Mouse (Mus musculus): ENCODE data around the gene Trpm2. TPM values are rescaled to one million over a fixed set of nuclear protein-coding genes. Genes with fewer than 3 reads are reported as not detected.

Trpm2 gene
- total RNA-seq, 2 experiments from 2014 or later, result 2.2 to 4.7 TPM

DNA sequence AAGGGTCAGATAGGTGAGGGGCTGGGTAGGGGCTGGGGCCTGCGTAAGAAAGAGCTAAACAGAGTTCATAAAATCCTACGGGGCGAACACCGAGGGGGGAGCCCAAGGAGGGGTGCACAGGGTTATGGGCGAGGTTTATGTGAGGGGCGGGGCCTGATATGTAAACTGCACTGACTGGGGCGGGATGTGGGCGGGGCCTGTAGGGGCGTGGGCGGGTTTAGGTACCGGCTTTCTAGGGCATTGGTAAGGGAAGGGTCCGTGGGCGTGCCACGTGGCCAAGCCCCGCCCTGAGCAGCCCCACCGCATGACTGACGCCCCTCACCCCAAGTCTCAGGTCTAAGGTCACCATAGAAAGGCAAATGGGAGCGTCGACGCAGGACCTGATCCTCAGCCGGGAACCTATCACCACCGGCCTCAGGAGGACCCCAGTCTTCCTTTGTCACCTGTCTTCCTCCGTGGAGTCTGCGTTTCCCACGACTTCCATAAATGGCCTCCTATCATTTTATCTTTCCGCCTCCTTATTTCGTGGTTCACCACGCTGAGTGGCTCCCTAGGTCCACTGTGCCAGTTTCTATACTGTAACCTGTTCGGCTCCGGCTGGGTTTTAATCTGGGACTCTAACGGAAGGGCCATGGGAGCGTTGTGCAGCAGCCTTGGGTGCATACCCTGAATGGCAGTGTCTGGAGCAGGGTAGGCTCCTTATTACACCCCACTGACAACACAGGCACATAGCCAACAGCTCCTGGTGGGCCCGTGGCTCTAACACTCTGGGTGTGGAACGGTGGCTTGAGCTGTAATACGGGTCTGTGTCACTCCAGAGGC, 67.3 kb downstream of the Trpm2 start:
- DNase-seq, result peak; percentile 12 to 48

GRCm38 (mm10) chr10:77902211-77902893, 68.0 kb downstream of the Trpm2 start, which contains the start of gene Lrrc3:
TSS of gene Lrrc3 (minus strand) at chr10:77902536.
- DNase-seq, result peak; percentile 67 to 80

- peak in 1 of 2 experiments; percentile 12 for DNase-seq
These were observed 68.5 kb downstream of the Trpm2 start for GRCm38 (mm10) chr10:77901871-77902210.

DNA sequence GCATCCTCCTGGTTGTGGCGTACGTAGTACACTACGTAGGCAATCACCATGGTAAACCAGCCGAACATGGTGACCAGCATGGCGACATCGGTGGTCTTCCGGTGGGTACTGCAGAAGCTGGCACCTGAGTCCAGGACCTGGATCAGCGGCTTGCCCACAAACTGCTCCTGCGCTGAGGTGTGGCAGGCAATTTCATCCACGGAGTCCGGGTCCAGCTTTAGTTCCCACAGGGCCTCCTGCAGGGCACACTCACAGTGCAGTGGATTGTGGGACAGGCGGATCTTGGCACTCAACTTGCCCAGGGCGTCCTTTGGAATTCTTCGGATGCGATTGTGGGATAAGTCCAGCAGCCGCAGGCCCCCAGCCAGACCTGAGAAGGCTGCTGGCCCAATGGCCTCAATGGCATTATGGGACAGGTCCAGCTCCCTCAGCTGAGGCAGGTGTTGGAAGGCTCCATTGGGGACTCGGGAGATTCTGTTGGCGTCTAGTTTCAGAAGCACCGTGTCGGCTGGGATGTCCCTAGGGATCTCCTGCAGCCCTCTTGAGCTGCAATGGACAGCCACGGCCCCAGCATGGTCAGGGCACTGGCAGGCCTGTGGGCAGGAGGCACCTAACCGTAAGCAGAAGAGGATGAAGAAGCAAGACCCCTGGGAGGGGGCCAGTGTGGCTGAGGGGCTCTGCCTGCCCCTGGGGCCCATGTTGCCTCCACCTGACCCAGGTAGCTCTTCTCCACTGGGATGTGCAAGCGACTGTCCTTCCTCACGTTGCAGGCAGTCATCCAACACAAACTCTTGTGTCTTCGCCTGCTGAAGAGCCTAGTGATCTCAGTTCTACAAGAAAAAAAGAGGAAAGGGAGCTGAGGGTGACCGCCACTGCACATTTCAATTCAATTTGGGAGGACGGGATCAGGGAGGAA, 69.2 kb downstream of the Trpm2 start:
- DNase-seq, result no peak

DNA sequence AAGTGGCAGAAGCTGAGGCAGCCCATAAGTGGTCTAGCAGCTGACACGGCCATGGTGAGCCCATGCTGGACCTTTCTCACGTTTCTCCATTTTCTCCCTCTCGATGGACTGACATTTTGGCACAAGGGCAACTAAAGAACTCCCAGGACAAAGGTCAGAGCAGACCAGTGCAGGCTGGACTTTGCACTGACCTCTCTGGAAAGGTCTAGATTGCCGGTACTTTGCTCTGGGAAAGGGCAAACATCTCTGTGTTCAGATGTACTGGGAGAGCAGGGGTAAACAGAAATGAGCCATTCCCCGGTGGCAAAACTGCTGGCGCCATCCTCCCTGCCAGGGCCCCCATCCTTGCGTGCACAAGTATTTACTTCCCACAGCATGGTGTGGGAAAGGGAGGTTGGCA, 70.2 kb downstream of the Trpm2 start:
- DNase-seq, result no peak

GRCm38 (mm10) chr10:77895562-77895961, 74.8 kb downstream of the Trpm2 start:
- no peak for DNase-seq

DNA sequence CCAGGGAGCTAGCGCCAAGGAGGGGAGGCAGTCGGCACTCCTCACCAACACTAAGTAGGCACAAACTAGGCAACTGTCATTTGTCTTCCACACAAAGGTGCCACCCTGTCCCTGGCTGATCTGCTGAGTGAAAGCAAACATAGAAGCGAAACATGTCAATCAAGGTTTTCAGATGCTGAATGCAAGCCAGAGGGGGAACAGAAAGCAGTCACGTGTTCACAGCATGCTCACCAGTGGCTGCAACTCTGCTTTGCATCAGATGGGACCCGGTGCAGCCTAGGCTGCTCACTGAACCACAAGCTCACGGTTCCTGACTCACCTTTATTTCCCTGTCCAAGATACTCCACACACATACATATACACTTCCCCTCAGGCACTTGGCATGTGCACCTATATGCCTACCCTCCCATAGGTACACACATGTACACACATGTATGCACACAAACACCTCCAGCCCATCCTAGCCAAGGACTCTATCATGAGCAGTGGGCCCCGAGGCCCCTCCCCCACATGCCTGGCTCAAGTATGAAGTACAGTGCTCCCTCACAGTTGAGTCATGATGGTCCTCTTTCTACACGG, 79.3 kb downstream of the Trpm2 start:
- no peak for DNase-seq

GRCm38 (mm10) chr10:77886007-77886747, 84.2 kb downstream of the Trpm2 start:
- no peak for DNase-seq

GRCm38 (mm10) chr10:77882553-77882952, 87.8 kb downstream of the Trpm2 start:
- DNase-seq, result no peak

- no peak for DNase-seq
These were observed 90.1 kb downstream of the Trpm2 start for GRCm38 (mm10) chr10:77880305-77880704.

GRCm38 (mm10) chr10:77878985-77879384, 91.4 kb downstream of the Trpm2 start:
- peak; percentile 55 to 67 for DNase-seq

GRCm38 (mm10) chr10:77869651-77870050, 100.7 kb downstream of the Trpm2 start:
- DNase-seq, result no peak

DNA sequence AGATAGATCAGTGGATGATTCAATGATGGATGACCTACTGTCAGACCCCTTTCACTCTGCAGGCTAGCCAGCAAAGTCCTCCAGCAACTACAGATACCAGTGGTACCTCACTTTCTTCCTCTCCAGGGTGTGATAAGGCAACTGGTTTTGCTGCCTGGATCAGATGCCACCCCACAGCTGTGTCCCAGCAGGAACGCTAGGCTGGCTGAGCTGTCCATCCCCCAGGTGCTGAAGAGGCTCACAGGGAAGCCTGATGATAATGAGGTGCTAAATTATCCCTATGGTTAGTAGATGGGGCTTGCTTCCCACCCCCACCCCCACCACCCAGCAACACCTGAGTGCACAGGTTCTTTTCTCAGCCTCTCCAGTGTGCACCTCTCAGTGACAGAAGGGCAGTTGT, 102.8 kb downstream of the Trpm2 start:
- DNase-seq, result no peak

GRCm38 (mm10) chr10:77864762-77865143, 105.6 kb downstream of the Trpm2 start:
- peak; percentile 25 to 32 for DNase-seq

- DNase-seq, result peak; percentile 38
These were observed 106.1 kb downstream of the Trpm2 start for GRCm38 (mm10) chr10:77864067-77864761.

DNA sequence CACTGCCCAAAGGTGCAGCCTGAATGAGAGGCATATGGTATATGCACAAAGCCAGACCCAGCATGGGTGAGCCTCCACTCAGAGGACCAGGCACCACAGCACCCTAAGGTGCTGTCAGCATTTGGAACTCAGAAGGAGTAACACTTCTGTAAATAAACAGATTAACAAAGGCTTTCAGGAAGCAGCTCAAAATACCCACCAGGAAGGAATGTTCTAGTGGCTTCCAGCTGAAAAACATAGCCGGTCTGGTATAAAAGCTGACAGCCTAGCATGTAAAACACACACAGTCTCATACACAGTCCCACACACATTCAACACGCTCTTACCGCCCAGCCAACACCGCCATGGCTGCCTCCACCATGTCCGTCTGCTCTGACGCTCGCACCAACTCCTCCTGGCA, 108.7 kb downstream of the Trpm2 start, which contains the start of gene Gm3285:
Gene Gm3285, plus strand, starts transcription at position 301 of the 400 bp plus-strand sequence.
- DNase-seq, result no peak
